Mouse (Mus musculus) neutrophil, adult 83 days (primary cell): ENCODE measurements around the gene Hdac1. TPM values are rescaled to one million over a fixed set of nuclear protein-coding genes. Genes with fewer than 3 reads are reported as not detected.

ENCODE experiments used
- total RNA-seq, 2 experiments: library from RNA; stranded (reverse); gene quantifications; one replicate each; pipeline ENCODE4 v1.2.4; 2023

The Hdac1 gene
- total RNA-seq: 10 to 100 TPM; 68.9 to 73.8 TPM

DNA sequence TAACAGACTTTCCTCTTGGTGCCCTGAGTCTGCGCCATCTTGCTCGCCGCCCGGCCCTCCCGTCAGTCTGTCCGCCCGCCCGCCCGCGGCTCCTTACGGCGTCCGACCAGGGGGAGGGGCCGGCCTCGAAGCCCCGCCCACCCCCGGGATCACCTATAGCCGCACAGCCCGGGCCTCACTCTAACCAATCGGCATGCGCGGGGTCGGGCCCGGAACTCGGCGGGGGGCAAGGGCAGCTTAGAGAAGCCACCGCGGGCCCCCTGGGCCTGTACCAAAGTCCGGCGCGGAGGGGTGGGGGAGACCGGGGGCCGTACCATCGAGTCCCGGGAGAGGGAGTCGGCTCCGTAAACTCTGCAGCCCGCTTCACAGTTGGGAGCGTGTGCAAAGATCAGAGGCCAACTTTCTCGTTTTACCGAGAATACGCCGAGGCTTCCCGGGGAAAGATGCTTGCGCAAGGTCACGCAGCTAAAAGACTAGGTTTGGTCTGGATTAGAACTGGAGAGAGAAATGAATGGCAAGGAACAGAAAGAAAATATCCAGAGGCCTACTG is at the start of gene Hdac1:
Gene Hdac1, minus strand, starts transcription at position 122 of the 550 bp plus-strand sequence.

DNA sequence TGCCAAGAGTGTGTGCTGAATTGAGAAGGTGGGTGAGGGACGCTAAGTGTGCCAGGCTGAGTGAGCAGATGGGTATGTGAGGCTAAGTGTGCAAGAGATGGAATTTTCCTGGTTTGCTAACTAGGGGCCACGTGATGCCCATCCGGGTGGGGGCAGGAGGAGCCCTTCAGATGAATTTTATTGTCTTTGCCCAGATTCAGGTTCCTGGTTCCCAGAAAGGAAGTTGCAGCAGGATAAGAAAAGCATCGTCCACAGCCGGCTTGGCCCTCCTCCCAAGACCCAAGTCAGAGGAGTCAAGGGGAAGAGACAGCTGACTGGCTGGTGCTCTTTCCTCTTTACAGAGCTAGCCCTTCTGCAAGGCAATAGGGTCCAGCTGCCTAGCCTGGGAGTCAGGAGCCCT is 36.0 kb upstream of the Hdac1 start, which contains the start of gene Fam167b:
Gene Fam167b, minus strand, starts transcription at position 84 of the 400 bp plus-strand sequence.

DNA sequence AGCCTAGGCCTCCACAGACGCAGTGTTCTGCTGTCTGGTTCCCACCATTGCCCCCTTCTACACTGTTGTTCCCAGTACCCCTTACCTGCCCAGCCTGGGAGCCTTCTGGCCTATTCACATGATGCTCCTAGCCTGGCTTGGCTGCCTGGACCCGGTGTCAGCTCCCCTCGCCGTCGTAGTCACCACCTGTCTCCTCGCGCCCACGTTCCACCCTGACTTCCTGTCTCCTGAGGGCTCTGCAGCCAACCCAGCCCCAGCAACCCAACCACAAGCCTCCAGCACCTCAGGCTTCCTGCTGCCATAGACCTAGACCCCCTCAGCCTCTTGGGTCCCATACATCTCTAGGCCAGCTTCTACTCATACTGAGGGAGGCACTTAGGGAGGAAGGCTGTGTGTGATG is 30.9 kb upstream of the Hdac1 start, which contains the start of gene Lck:
Gene Lck, minus strand, starts transcription at position 212 of the 400 bp plus-strand sequence.

DNA sequence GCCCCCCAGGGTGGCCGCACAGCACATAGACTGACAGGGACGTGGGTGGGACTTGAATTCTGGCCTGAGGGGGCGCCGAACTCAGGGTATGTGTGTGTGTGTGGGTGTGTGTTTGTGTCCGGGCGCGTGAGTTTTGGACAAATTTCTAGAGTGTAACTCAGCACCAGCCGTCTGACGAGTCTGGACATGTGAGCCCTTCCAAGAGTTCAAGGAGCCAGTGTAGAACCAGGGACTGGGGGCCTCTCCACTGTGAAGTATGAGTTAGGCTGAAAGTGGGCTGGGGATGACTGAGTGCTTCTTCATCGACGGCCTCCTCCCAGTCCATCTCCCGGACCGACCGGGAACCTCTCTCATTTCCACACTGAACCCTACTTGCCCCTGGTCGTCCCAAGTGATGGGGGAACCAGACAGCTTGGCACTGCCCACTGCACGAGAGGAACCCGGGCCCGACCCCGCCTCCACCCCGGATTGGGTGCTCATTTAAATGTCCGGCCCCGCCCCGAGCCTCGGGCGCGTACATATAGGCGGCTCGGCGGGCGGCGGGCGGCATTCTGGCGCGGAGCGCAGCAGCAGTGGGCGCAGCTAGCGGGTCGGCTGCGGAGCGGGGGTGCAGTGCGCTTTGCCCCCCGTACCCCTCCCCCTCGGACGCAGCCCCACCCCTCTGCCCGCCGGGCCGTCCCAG is 29.3 kb downstream of the Hdac1 start, which contains the start of gene Marcksl1:
Gene Marcksl1, plus strand, starts transcription at position 496 of the 682 bp plus-strand sequence.

DNA sequence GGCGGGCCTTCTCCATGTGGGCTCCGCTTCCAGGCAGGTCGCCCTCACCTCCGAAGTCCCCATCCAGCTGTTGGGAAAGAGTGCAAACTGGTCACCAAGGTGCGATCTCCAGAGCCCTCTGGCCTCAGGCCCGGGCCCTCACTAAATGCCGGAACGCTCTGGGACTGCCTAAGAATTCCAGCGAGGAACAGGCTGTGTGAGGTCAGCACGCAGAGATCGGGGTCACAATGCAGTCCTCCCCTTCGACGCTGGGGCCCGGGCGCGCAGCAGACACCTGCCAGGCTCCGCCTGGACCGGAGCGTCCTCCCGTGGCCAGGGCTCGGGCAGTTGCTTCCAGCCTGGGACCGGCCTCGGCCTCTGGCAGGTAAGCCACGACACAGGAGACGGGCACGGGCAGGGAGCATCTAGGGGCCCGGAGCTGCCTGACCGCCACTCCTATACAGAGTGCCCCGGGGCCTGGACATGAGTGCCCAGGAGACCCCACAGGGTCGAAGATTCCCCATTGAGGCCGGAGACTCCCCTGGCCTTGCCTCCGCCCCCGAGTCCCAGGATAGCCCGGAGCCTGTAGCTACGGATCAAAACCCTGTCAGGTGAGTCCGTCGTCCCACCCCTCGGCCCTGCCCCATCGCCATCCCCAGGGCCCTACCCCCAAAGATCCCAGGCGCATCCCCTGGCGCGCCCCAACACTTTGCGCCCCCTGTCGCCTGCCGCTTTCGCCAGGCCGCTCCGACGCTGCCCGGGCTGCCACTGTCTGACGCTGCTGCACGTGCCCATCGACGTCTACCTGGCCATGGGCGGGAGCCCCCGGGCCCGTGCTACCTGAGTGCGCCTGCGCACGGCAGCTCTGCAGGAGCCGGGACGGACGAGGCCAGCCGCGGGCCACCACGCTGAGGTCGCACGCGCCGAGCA is 51.3 kb downstream of the Hdac1 start, which contains the start of the genes Tssk3 and Fam229a:
Gene Tssk3, minus strand, starts transcription at position 51 of the 909 bp plus-strand sequence.
Gene Fam229a, plus strand, starts transcription at position 219 of the 909 bp plus-strand sequence.

Other genes starting within 250 kb of the Hdac1 start
- gene Rbbp4, start 207.3 kb downstream of the Hdac1 start, total RNA-seq: 100 to 1,000 TPM; 121 to 132 TPM
- gene Zbtb8os, start 207.0 kb downstream of the Hdac1 start, total RNA-seq: 10 to 100 TPM; 24.2 to 25.8 TPM
- gene Zbtb8a, start 164.6 kb downstream of the Hdac1 start, total RNA-seq: 1 to 10 TPM; 1.4 to 1.7 TPM
- not detected for gene Zbtb8b, start 101.9 kb downstream of the Hdac1 start, total RNA-seq
- gene Bsdc1, start 81.1 kb downstream of the Hdac1 start, total RNA-seq: 10 to 100 TPM; 73.9 to 76.4 TPM
- not detected for gene Tssk3, start 51.7 kb downstream of the Hdac1 start, total RNA-seq
- gene Fam229a, start 51.5 kb downstream of the Hdac1 start, total RNA-seq: not detected
- gene Marcksl1, start 29.1 kb downstream of the Hdac1 start, total RNA-seq: 10 to 100 TPM; 73.7 to 85.8 TPM
- 1 to 10 TPM; 1.3 TPM for gene Lck, start 30.9 kb upstream of the Hdac1 start, total RNA-seq
- gene Fam167b, start 35.8 kb upstream of the Hdac1 start, total RNA-seq: not detected
- 10 to 100 TPM; 76.4 to 85.4 TPM for gene Eif3i, start 57.9 kb upstream of the Hdac1 start, total RNA-seq
- gene Tmem234, start 58.0 kb upstream of the Hdac1 start, total RNA-seq: 10 to 100 TPM; 78.3 to 78.5 TPM
- gene Dcdc2b, start 71.5 kb upstream of the Hdac1 start, total RNA-seq: not detected
- 10 to 100 TPM in 1 of 2 experiments, 1 to 10 TPM in 1; 7.5 to 13.6 TPM for gene Iqcc, start 76.4 kb upstream of the Hdac1 start, total RNA-seq
- 10 to 100 TPM; 36.0 to 41.1 TPM for gene Ccdc28b, start 81.2 kb upstream of the Hdac1 start, total RNA-seq
- gene Txlna, start 98.4 kb upstream of the Hdac1 start, total RNA-seq: 10 to 100 TPM; 35.2 to 37.9 TPM
- gene Kpna6, start 130.1 kb upstream of the Hdac1 start, total RNA-seq: 10 to 100 TPM; 24.2 to 25.3 TPM
- gene Tmem39b, start 154.1 kb upstream of the Hdac1 start, total RNA-seq: 1 to 10 TPM; 8.2 to 8.7 TPM
- gene Khdrbs1, start 199.6 kb upstream of the Hdac1 start, total RNA-seq: 10 to 100 TPM; 73.2 to 73.4 TPM